Mouse (Mus musculus): ENCODE data around the gene Slc25a16. TPM values are rescaled to one million over a fixed set of nuclear protein-coding genes. Genes with fewer than 3 reads are reported as not detected.
A peak's percentile ranks its signal among the peaks of the same experiment; 100 is the strongest.

The Slc25a16 gene
- polyA plus RNA-seq, 1 experiment from 2014 or later, result 14.5 TPM

DNA sequence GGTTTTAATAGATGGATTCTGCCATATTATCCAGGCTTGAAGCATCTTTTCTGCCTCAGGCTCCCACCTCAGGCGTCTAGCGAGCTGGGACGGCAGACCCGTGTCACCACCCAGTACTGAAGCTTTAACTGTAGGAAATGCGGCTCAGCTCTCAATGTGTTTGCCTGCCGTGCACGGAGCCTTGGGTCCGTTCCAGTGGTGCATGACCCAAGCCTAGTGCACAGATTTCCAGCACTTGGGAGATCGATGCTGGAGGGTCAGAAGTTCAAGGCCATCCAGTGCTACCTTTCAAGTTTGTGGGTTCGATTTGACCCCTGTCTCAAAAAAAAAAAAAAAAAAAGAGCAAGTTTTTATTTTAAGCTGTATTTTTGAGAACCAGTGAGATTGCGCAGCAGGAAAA is 45.4 kb downstream of the Slc25a16 start:
- 97% methylated on average over 11 of the region's 11 CpGs for WGBS
- H3K27ac ChIP-seq (ENCODE audit: low read depth), result no peak overlapping the region
- no peak for DNase-seq (ENCODE audit: low spot score)

DNA sequence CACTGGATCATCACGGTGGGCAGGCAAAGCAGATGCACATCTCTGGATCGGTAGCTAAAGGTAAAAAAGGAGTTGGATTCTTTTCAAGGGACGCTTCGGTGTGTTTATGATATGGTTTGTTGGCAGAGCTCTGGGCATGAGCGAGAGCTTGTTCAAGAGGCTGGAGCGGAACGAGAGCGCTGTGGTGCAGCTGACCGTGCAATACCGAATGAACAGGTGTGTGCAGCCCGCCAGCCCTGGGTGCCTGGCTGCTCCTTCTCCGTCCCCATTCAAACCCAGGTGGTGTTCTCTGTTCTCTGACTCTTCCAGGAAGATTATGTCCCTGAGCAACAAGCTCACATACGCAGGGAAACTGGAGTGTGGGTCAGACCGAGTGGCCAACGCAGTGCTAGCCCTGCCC is 45.9 kb downstream of the Slc25a16 start:
- DNase-seq (ENCODE audit: low spot score), result no peak
- Histone ChIP-seq H3K9me3 (ENCODE audit: control insufficient read depth, low read length) (no peaks in the 10 kb centered on the region), H3K27ac (ENCODE audit: low read depth) (no peak overlapping the region), H3K36me3 (ENCODE audit: control insufficient read depth, insufficient read depth, low read length) (peaks cover 59% of the 10 kb centered on the region), H3K4me1 (replicated peaks; ENCODE audit: control insufficient read depth, insufficient read depth, low read length) (no peaks in the 10 kb centered on the region), H3K4me2 (ENCODE audit: low read length) (no peak overlapping the region), H3K27me3 (replicated peaks; ENCODE audit: control insufficient read depth, insufficient read depth, low read length) (no peaks in the 10 kb centered on the region), H3K9ac (ENCODE audit: low read length) (no peak overlapping the region), H3K4me3 (ENCODE audit: low read depth, low read length) (no peak overlapping the region)
- ATAC-seq (replicated peaks; ENCODE audit: low FRiP score, low TSS enrichment, low read depth), result no peak
- 94% methylated on average over 15 of the region's 15 CpGs for WGBS

More for the DNA sequence above, 45.4 kb downstream of the Slc25a16 start:
- no peaks in the 10 kb centered on the region for H3K27me3 ChIP-seq (replicated peaks; ENCODE audit: control insufficient read depth, insufficient read depth, low read length)
- no peaks in the 10 kb centered on the region for H3K4me1 ChIP-seq (replicated peaks; ENCODE audit: control insufficient read depth, insufficient read depth, low read length)
- H3K4me3 ChIP-seq (ENCODE audit: low read depth, low read length), result no peak overlapping the region
- no peak overlapping the region for H3K4me2 ChIP-seq (ENCODE audit: low read length)
- peaks cover 64% of the 10 kb centered on the region for H3K36me3 ChIP-seq (ENCODE audit: control insufficient read depth, insufficient read depth, low read length)
- no peak for ATAC-seq (replicated peaks; ENCODE audit: low FRiP score, low TSS enrichment, low read depth)
- H3K9me3 ChIP-seq (ENCODE audit: control insufficient read depth, low read length), result no peaks in the 10 kb centered on the region
- H3K9ac ChIP-seq (ENCODE audit: low read length), result no peak overlapping the region

DNA sequence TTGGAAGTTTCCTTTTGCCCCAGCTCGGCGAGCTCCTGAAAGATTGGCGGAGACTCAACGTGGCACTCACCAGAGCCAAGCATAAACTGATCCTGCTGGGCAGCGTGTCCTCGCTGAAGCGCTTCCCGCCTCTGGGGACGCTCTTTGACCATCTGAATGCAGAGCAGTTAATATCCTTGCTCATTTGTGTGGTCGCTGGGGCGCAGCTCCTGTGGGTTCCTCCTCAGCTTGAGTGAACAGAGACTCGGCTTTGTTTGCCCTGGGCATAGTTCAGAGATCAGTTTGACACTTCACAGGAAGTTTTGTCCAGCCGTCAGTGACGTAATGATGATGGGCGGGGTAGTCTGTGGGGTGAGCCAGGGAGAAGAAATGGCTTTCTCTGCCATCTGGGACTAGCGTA is 51.4 kb downstream of the Slc25a16 start:
- H3K27me3 ChIP-seq (replicated peaks; ENCODE audit: control insufficient read depth, insufficient read depth, low read length), result no peaks in the 10 kb centered on the region
- H3K27ac ChIP-seq (ENCODE audit: low read depth), result no peak overlapping the region
- 75% methylated on average over 16 of the region's 16 CpGs for WGBS
- no peak for DNase-seq (ENCODE audit: low spot score)
- H3K4me2 ChIP-seq (ENCODE audit: low read length), result no peak overlapping the region
- no peak overlapping the region for H3K4me3 ChIP-seq (ENCODE audit: low read depth, low read length)
- H3K4me1 ChIP-seq (replicated peaks; ENCODE audit: control insufficient read depth, insufficient read depth, low read length), result no peaks in the 10 kb centered on the region
- ATAC-seq (replicated peaks; ENCODE audit: low FRiP score, low TSS enrichment, low read depth), result 0 out of 2 replicates have a peak, but pooled peaks have one; percentile 19
- peaks cover 22% of the 10 kb centered on the region for H3K36me3 ChIP-seq (ENCODE audit: control insufficient read depth, insufficient read depth, low read length)
- H3K9me3 ChIP-seq (ENCODE audit: control insufficient read depth, low read length), result no peaks in the 10 kb centered on the region
- H3K9ac ChIP-seq (ENCODE audit: low read length), result no peak overlapping the region

DNA sequence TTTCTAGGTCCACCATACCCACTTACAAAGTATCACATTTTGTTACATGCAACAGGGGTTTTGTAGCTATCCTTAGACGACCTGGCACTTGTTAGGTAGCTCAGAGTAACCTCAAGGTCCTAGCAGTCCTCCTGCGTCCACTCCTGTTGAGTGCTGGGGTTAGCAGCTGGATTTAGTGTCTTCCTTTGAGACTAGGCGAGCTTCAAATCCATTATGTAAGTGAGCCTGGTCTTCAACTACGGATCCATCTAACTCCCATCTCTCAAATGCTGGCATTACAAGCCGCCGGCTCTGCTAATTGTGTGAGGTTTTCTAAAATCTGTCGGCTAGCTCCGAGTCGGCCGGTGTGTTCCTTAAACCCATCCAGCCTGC is 59.2 kb downstream of the Slc25a16 start:
- Histone ChIP-seq H3K4me3 (ENCODE audit: low read depth, low read length) (peak overlapping the region; percentile 66), H3K4me1 (replicated peaks; ENCODE audit: control insufficient read depth, insufficient read depth, low read length) (0 out of 2 replicates have a peak, but pooled peaks cover 5% of the 10 kb centered on the region), H3K9me3 (ENCODE audit: control insufficient read depth, low read length) (no peaks in the 10 kb centered on the region), H3K4me2 (ENCODE audit: low read length) (peak overlapping the region; percentile 61), H3K27me3 (replicated peaks; ENCODE audit: control insufficient read depth, insufficient read depth, low read length) (no peaks in the 10 kb centered on the region), H3K36me3 (ENCODE audit: control insufficient read depth, insufficient read depth, low read length) (peaks cover 10% of the 10 kb centered on the region; the same call in 1 of the 2 replicates), H3K27ac (ENCODE audit: low read depth) (no peak overlapping the region), H3K9ac (ENCODE audit: low read length) (peak overlapping the region; percentile 82)
- WGBS, result 10% methylated on average over 10 of the region's 10 CpGs
- ATAC-seq (replicated peaks; ENCODE audit: low FRiP score, low TSS enrichment, low read depth) (0 out of 2 replicates have a peak, but pooled peaks have one; percentile 1), DNase-seq (ENCODE audit: low spot score) (no peak)

DNA sequence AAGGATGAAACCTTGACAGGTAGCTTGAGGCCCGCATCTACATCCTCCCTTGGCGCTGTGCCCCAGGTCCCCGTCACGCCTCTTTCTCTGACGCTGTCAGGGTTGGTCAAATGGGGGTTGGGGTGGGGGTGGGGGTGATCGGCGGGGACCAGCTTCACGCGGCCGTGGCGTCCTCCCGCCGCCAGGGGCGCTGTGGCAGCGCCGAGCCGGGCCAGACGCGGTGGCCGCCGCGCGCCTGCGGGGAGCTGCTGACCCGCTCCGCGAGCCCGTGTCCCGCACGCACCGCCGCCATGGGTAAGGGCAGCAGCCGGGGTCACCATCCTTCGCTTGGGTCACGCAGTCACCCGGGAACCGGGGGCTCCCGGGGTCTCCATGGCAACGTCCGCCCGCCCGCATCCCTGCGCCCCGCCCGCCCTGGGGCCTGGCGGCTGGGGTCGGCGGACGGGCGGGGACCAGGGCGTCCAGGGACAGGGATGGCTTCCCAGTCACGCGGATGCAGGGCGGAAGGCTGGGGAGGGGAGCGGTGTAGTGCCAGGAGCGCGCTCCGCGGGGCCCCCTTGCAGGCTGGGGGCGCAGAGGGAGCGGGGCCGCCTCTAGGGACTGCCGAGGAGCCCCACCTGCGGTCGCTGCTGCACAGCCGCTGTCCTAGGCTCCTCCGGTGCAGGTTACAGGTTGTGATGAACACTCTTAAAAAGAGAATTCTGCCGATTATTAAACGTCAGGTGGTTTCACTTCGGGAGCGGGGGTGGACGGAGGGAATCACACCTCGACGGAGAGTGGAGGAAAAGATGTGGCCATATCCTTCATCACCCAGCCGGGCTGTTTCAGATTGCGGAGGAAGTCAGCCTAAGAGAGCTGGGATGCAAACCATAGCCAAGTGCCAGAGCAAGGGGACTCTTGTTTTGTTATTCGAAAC is 59.9 kb downstream of the Slc25a16 start, which contains the start of gene Rufy2:
Gene Rufy2, plus strand, starts transcription at position 185 of the 916 bp plus-strand sequence.
- peak within 1 kb of the TSS; percentile 61 for H3K4me2 ChIP-seq (ENCODE audit: low read length)
- peak within 1 kb of the TSS; percentile 82 for H3K9ac ChIP-seq (ENCODE audit: low read length)
- 0 out of 2 replicates have a peak, but pooled peaks cover 5% of the 10 kb centered on the region for H3K4me1 ChIP-seq (replicated peaks; ENCODE audit: control insufficient read depth, insufficient read depth, low read length)
- H3K9me3 ChIP-seq (ENCODE audit: control insufficient read depth, low read length), result no peaks in the 10 kb centered on the region
- H3K27me3 ChIP-seq (replicated peaks; ENCODE audit: control insufficient read depth, insufficient read depth, low read length), result no peaks in the 10 kb centered on the region
- peaks cover 16% of the 10 kb centered on the region; the same call in 1 of the 2 replicates for H3K36me3 ChIP-seq (ENCODE audit: control insufficient read depth, insufficient read depth, low read length)
- H3K27ac ChIP-seq (ENCODE audit: low read depth), result peak within 1 kb of the TSS; percentile 47; the same call in 1 of the 2 replicates
- WGBS, result under 1% methylated on average over 70 of the region's 77 CpGs
- DNase-seq (ENCODE audit: low spot score) (peak; percentile 93), ATAC-seq (replicated peaks; ENCODE audit: low FRiP score, low TSS enrichment, low read depth) (peak; percentile 91)
- peak within 1 kb of the TSS; percentile 66 for H3K4me3 ChIP-seq (ENCODE audit: low read depth, low read length)

DNA sequence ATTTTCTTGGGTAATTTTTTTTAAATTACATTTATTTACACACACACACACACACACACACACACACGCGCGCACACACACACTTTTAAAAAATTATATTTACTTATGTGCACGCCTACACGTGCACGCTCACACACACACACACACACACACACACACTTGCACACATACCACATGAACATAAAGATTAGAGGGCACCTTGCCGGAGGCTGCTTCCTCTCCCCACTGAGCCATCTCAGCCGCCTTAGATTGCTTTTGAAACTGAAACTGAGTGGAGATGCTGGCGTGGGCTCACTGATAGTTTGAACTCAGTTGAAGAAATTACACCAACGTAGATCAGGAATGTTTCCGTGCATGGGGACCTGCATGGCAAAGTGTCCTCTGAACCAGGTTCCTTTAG is 63.6 kb downstream of the Slc25a16 start:
- Histone ChIP-seq H3K27me3 (replicated peaks; ENCODE audit: control insufficient read depth, insufficient read depth, low read length) (no peaks in the 10 kb centered on the region), H3K4me3 (ENCODE audit: low read depth, low read length) (no peak overlapping the region), H3K36me3 (ENCODE audit: control insufficient read depth, insufficient read depth, low read length) (peaks cover 26% of the 10 kb centered on the region; the same call in 1 of the 2 replicates), H3K9me3 (ENCODE audit: control insufficient read depth, low read length) (no peaks in the 10 kb centered on the region), H3K4me2 (ENCODE audit: low read length) (no peak overlapping the region), H3K9ac (ENCODE audit: low read length) (no peak overlapping the region), H3K27ac (ENCODE audit: low read depth) (no peak overlapping the region), H3K4me1 (replicated peaks; ENCODE audit: control insufficient read depth, insufficient read depth, low read length) (0 out of 2 replicates have a peak, but pooled peaks cover 5% of the 10 kb centered on the region)
- no peak for ATAC-seq (replicated peaks; ENCODE audit: low FRiP score, low TSS enrichment, low read depth)
- WGBS, result 93% methylated on average over 11 of the region's 11 CpGs
- DNase-seq (ENCODE audit: low spot score), result no peak

DNA sequence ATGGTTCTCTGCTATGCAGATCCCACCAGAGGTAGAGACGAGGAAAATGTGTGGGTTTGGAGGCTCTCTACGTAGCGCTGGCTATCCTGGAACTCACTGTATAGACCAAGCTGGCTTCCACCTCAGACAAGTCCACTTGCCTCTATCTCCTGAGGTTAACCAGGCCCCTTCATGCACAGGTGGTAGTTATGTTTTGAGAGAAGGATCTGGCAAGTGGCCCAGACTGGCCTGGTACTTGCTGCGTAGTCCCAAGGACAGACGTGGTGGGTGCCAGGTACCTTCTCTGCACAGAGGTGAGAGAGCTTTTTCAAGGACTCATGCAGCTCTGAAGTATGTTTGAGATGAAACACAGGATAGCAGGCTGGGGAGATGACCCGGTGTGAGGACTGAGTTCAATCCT is 64.1 kb downstream of the Slc25a16 start:
- Histone ChIP-seq H3K4me3 (ENCODE audit: low read depth, low read length) (no peak overlapping the region), H3K27me3 (replicated peaks; ENCODE audit: control insufficient read depth, insufficient read depth, low read length) (no peaks in the 10 kb centered on the region), H3K9me3 (ENCODE audit: control insufficient read depth, low read length) (no peaks in the 10 kb centered on the region), H3K36me3 (ENCODE audit: control insufficient read depth, insufficient read depth, low read length) (peaks cover 31% of the 10 kb centered on the region; the same call in 1 of the 2 replicates), H3K4me2 (ENCODE audit: low read length) (no peak overlapping the region), H3K4me1 (replicated peaks; ENCODE audit: control insufficient read depth, insufficient read depth, low read length) (0 out of 2 replicates have a peak, but pooled peaks cover 5% of the 10 kb centered on the region), H3K9ac (ENCODE audit: low read length) (no peak overlapping the region), H3K27ac (ENCODE audit: low read depth) (no peak overlapping the region)
- no peak for ATAC-seq (replicated peaks; ENCODE audit: low FRiP score, low TSS enrichment, low read depth)
- 86% methylated on average over 6 of the region's 6 CpGs for WGBS
- no peak for DNase-seq (ENCODE audit: low spot score)

DNA sequence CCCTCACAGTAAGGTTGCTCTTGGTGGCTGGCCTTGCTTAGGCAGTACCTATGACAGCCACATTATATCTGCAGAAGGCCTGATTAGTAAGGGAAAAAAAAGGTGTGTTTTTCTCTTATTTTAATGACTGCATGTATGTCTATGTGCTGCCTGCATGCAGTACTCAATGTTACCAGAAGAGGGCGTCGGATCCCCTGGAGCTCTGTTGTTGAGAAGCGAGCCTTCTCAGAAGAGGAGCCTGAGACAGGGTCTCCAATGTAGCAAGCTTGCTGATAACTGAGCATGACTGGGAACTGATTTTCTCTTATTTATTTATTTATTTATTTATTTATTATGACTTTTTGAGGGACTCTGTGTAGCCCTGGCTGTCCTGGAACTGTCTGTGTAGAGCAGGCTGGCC is 66.9 kb downstream of the Slc25a16 start:
- no peaks in the 10 kb centered on the region for H3K4me1 ChIP-seq (replicated peaks; ENCODE audit: control insufficient read depth, insufficient read depth, low read length)
- peaks cover 49% of the 10 kb centered on the region for H3K36me3 ChIP-seq (ENCODE audit: control insufficient read depth, insufficient read depth, low read length)
- H3K4me3 ChIP-seq (ENCODE audit: low read depth, low read length), result no peak overlapping the region
- 31% methylated on average over 3 of the region's 3 CpGs for WGBS
- H3K4me2 ChIP-seq (ENCODE audit: low read length), result no peak overlapping the region
- no peak overlapping the region for H3K9ac ChIP-seq (ENCODE audit: low read length)
- no peak for ATAC-seq (replicated peaks; ENCODE audit: low FRiP score, low TSS enrichment, low read depth)
- H3K9me3 ChIP-seq (ENCODE audit: control insufficient read depth, low read length), result no peaks in the 10 kb centered on the region
- DNase-seq (ENCODE audit: low spot score), result peak; percentile 70
- H3K27me3 ChIP-seq (replicated peaks; ENCODE audit: control insufficient read depth, insufficient read depth, low read length), result no peaks in the 10 kb centered on the region
- H3K27ac ChIP-seq (ENCODE audit: low read depth), result no peak overlapping the region
